Comparison of ENCODE assay signal across 29 mouse cellular contexts in the genomic region with DNA sequence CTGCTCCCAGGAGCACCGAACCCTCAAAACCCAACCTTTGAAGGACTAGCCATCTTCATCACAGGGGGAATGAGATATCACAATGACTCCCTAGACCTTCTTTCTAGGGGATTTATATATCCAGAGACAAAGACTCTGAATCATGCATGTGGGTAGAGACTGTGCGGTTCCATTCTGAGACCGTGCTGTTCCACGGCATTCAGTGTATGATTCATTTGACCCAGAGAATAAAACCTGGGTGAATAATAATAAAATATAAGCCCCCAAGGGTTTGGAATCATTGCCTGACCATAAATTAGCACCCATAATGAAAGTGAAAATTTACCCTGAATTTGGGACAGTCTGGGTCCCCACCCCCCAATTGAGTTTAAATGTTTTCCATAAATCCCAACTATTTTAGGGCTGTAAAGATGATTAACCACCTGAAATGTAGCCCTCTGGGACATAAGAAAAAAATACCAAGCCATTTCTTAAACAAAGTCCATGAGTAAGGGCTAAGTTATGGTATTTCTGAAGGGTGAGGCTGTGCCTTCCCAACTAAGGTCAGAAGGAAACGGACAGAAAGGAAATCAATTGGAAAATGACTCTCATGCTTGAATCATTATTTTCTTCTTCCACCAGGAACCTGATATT. TPM values are rescaled to one million over a fixed set of nuclear protein-coding genes. Genes with fewer than 3 reads are reported as not detected.
DNase-seq lines count a peak whose midpoint lies in the region; ATAC-seq and TF ChIP-seq lines count a peak whose summit lies in the region.
"Had no signal": no experiment of that assay in that cellular context is flagged by ENCODE, and none has a peak within 500 bp of the region (broad histone marks: within the 10 kb centered on the region; RNA-seq: fewer than 3 reads in every experiment).

No protein-coding gene starts in this region.

- TF ChIP-seq CTCF in C2C12 (IDR thresholded peaks at IDR 0.05; ENCODE audit: control insufficient read depth, insufficient read depth, insufficient read length) (no peak), Patski (IDR thresholded peaks at IDR 0.05) (no peak)
- no peak for TF ChIP-seq CTCF in midbrain, postnatal 0 days (IDR thresholded peaks at IDR 0.05)

- POLR2A ChIA-PET in Patski (lab: Charles Lee): no interaction called here

- no peaks in the 10 kb centered on the region for H3K79me3 ChIP-seq in C2C12 (ENCODE audit: low read depth)

- DNase-seq in Patski (ENCODE audit: low read depth, low spot score): peak; percentile 50
- no peak for DNase-seq in midbrain, postnatal 0 days (ENCODE audit: low spot score)
- DNase-seq in left cerebral cortex, postnatal 10 days (ENCODE audit: extremely low spot score in 1 of 2, low spot score in 2 of 2): no peak
- no peak for DNase-seq in adrenal gland, adult 2 months
- DNase-seq: adrenal gland, postnatal 10 days; adrenal gland, postnatal 36 days; B cell, adult 2 months; cerebellum, adult 11 months; cerebellum, adult 2 months; cerebellum, adult 9-11 months; cerebellum, postnatal 25 days; embryo, embryonic 11 days; gastrocnemius, postnatal 14 days; heart, adult 11 months; kidney, adult 11 months had no signal

- H3K79me2 ChIP-seq in C2C12 (ENCODE audit: control insufficient read depth, insufficient read depth): no peaks in the 10 kb centered on the region
- no peaks in the 10 kb centered on the region for H3K79me2 ChIP-seq in myocyte (ENCODE audit: control insufficient read depth, insufficient read depth)

- peak; percentile 65 for ATAC-seq in Patski
- no peak for ATAC-seq in midbrain, postnatal 0 days (ENCODE audit: low FRiP score)
- ATAC-seq: activated CD4-positive, CD25-positive, alpha-beta regulatory T cell, adult 4 months; forebrain, embryonic 13.5 days; forebrain, embryonic 16.5 days; intestine, embryonic 15.5 days had no signal

- CTCF ChIA-PET in Patski (lab: Charles Lee): interaction anchor here (1.1 to 3.1 kb wide), 3 partner anchors 14 to 31 kb away, joined by 3 to 18 read pairs (median 5); no protein-coding TSS in a partner anchor

- H3K27me3 ChIP-seq in C2C12 (ENCODE audit: control insufficient read depth, insufficient read depth, insufficient read length): no peaks in the 10 kb centered on the region
- no peaks in the 10 kb centered on the region for H3K27me3 ChIP-seq in Patski
- no peaks in the 10 kb centered on the region for H3K27me3 ChIP-seq in myocyte (ENCODE audit: control insufficient read depth, insufficient read depth, insufficient read length)
- H3K27me3 ChIP-seq in midbrain, postnatal 0 days (ENCODE audit: insufficient read depth, low read length): no peaks in the 10 kb centered on the region
- H3K27me3 ChIP-seq: hindbrain, embryonic 12.5 days; hindbrain, embryonic 15.5 days; intestine, embryonic 15.5 days had no signal

- no peaks in the 10 kb centered on the region for H3K9me3 ChIP-seq in midbrain, postnatal 0 days (ENCODE audit: low read length)
- H3K9me3 ChIP-seq: embryonic facial prominence, embryonic 10.5 days; embryonic facial prominence, embryonic 13.5 days; forebrain, embryonic 10.5 days; forebrain, embryonic 13.5 days; hindbrain, embryonic 12.5 days; hindbrain, embryonic 15.5 days; intestine, embryonic 15.5 days had no signal

- peak overlapping the region; percentile 64 for H3K4me2 ChIP-seq in myocyte (ENCODE audit: low read depth)
- H3K4me2 ChIP-seq in midbrain, postnatal 0 days (ENCODE audit: low read depth, low read length, poor library complexity, severe bottlenecking): no peak overlapping the region
- H3K4me2 ChIP-seq: embryonic facial prominence, embryonic 13.5 days; forebrain, embryonic 13.5 days; heart, embryonic 11.5 days; hindbrain, embryonic 12.5 days; hindbrain, embryonic 15.5 days; intestine, embryonic 15.5 days had no signal

- H3K9ac ChIP-seq in midbrain, postnatal 0 days (replicated peaks; ENCODE audit: low read length, poor library complexity, severe bottlenecking): no peak overlapping the region
- H3K9ac ChIP-seq: embryonic facial prominence, embryonic 13.5 days; forebrain, embryonic 13.5 days; hindbrain, embryonic 12.5 days; hindbrain, embryonic 15.5 days; intestine, embryonic 15.5 days had no signal

- H3ac ChIP-seq in C2C12 (ENCODE audit: control insufficient read depth, insufficient read length, low read depth): no peak overlapping the region
- H3ac ChIP-seq in myocyte (ENCODE audit: control insufficient read depth, insufficient read length): no peak overlapping the region

- 94% methylated on average over 5 of the region's 5 CpGs for WGBS in midbrain, postnatal 0 days

- intact Hi-C loops in left cerebral cortex, postnatal 10 days (cut with DNase I): no loop called here

- H3K4me3 ChIP-seq in C2C12 (ENCODE audit: insufficient read depth, poor library complexity, severe bottlenecking) (no peak overlapping the region), myocyte (no peak overlapping the region)
- no peak overlapping the region for H3K4me3 ChIP-seq in midbrain, postnatal 0 days (ENCODE audit: low read depth, low read length)
- H3K4me3 ChIP-seq: embryonic facial prominence, embryonic 10.5 days; embryonic facial prominence, embryonic 13.5 days; forebrain, embryonic 10.5 days; forebrain, embryonic 13.5 days; hindbrain, embryonic 12.5 days; hindbrain, embryonic 15.5 days; intestine, embryonic 15.5 days had no signal

- H3K27ac ChIP-seq in midbrain, postnatal 0 days (ENCODE audit: low read depth, low read length): no peak overlapping the region
- H3K27ac ChIP-seq: embryonic facial prominence, embryonic 10.5 days; embryonic facial prominence, embryonic 13.5 days; forebrain, embryonic 10.5 days; forebrain, embryonic 13.5 days; hindbrain, embryonic 12.5 days; hindbrain, embryonic 15.5 days; intestine, embryonic 15.5 days had no signal

- H3K36me3 ChIP-seq in C2C12 (ENCODE audit: control insufficient read depth, insufficient read depth) (no peaks in the 10 kb centered on the region), myocyte (ENCODE audit: control insufficient read depth, insufficient read depth) (no peaks in the 10 kb centered on the region)
- no peaks in the 10 kb centered on the region for H3K36me3 ChIP-seq in midbrain, postnatal 0 days (ENCODE audit: insufficient read depth, low read length)
- H3K36me3 ChIP-seq: embryonic facial prominence, embryonic 10.5 days; embryonic facial prominence, embryonic 13.5 days; forebrain, embryonic 10.5 days; hindbrain, embryonic 12.5 days; hindbrain, embryonic 15.5 days; intestine, embryonic 15.5 days had no signal

- TF ChIP-seq POLR2A in myocyte (IDR thresholded peaks at IDR 0.05; ENCODE audit: insufficient read length, low read depth): no peak

- in situ Hi-C loops in Patski (cut with MboI; ENCODE audit: low pct_unique_long_range_greater_than_20kb): no loop called here

- peaks cover 4% of the 10 kb centered on the region; the same call in 1 of the 2 replicates for H3K4me1 ChIP-seq in midbrain, postnatal 0 days (ENCODE audit: insufficient read depth, low read length)
- H3K4me1 ChIP-seq: hindbrain, embryonic 12.5 days had no signal

TF ChIP-seq in C2C12, 6 proteins besides CTCF, POLR2A, EP300 and RAD21:
- TF ChIP-seq MYOD1 (IDR thresholded peaks at IDR 0.05; ENCODE audit: control insufficient read depth, insufficient read length, low read depth) (no peak), FOSL1 (IDR thresholded peaks at IDR 0.05; ENCODE audit: insufficient read depth, low read length, poor library complexity, severe bottlenecking) (peak; percentile 58), MAX (IDR thresholded peaks at IDR 0.05) (peak; percentile 36)

TF ChIP-seq in myocyte, 11 proteins besides CTCF, POLR2A, EP300 and RAD21:
- TF ChIP-seq REST (IDR thresholded peaks at IDR 0.05; ENCODE audit: insufficient read depth, insufficient read length): no peak

RNA-seq across cellular contexts. Expression of a gene that starts 43.4 kb away (rescaled TPM):
- polyA plus RNA-seq in C2C12 (2012; fragmentation: generic; extraction: Trizol) (1.2 TPM), Patski (2021) (0.69 TPM), myocyte (2012; fragmentation: generic; extraction: Trizol) (4.1 TPM)
- total RNA-seq in midbrain, postnatal 0 days (2014; rRNA removed): 48.1 and 54.7 TPM in 2 replicates
- 46.6 and 50.3 TPM in 2 replicates for polyA plus RNA-seq in midbrain, postnatal 0 days (2015; fragmentation: Nextera tagmentation; extraction: Ambion mirVana)
- 10 to 100 TPM; 38.9 TPM for total RNA-seq in left cerebral cortex, postnatal 10 days (2021)
- not detected for total RNA-seq in adrenal gland, adult 2 months (2021)
- 0.29 and 0.42 TPM in 2 replicates for polyA plus RNA-seq in adrenal gland, adult 2 months (2012; rRNA removed)
- total RNA-seq: ES-E14; hematopoietic stem cell, adult 5-6 weeks had no signal
- polyA plus RNA-seq: activated CD4-positive, CD25-positive, alpha-beta regulatory T cell, adult 4 months had no signal
